Mouse (Mus musculus) intestine, embryonic 16.5 days (tissue): Measurements from ENCODE around the gene Crocc. TPM values are rescaled to one million over a fixed set of nuclear protein-coding genes. Genes with fewer than 3 reads are reported as not detected.

ENCODE experiments used
- ATAC-seq: fragments of 200-750 bp; cut with Nextera tagmentation; 2 replicates; pipeline ENCODE4 v1.8.0; 2017; ENCODE audit warnings: moderate TSS enrichment, moderate library complexity
- H3K27ac ChIP-seq: fragments of 300-500 bp; sonication (generic); 2 replicates; pipeline ENCODE4 v1.5.1; 2014; ENCODE audit warnings: mild to moderate bottlenecking, low read length
- H3K27me3 ChIP-seq: fragments of 300-500 bp; sonication (generic); replicated peaks from 2 replicates; pipeline ENCODE4 v1.6.1; 2014; ENCODE audit warnings: low read length, control low read depth, mixed read lengths; ENCODE audit not compliant: control insufficient read depth, insufficient read depth
- H3K36me3 ChIP-seq: fragments of 300-500 bp; sonication (generic); 2 replicates; pipeline ENCODE4 v1.6.1; 2014; ENCODE audit warnings: low read length, control low read depth; ENCODE audit not compliant: control insufficient read depth, insufficient read depth
- H3K4me1 ChIP-seq: fragments of 300-500 bp; sonication (generic); 2 replicates; pipeline ENCODE4 v1.6.1; 2014; ENCODE audit warnings: low read length, control low read depth, mixed read lengths; ENCODE audit not compliant: control insufficient read depth, insufficient read depth
- H3K4me2 ChIP-seq: fragments of 300-500 bp; sonication (generic); 2 replicates; pipeline ENCODE4 v1.6.1; 2014; ENCODE audit warnings: low read depth, low read length, control low read depth
- H3K4me3 ChIP-seq: fragments of 300-500 bp; sonication (generic); 2 replicates; pipeline ENCODE4 v1.5.1; 2014; ENCODE audit warnings: mild to moderate bottlenecking, low read length
- H3K9ac ChIP-seq: fragments of 300-500 bp; sonication (generic); 2 replicates; pipeline ENCODE4 v1.6.1; 2014; ENCODE audit warnings: low read depth, low read length
- H3K9me3 ChIP-seq: fragments of 300-500 bp; sonication (generic); 2 replicates; pipeline ENCODE4 v1.6.1; 2016; ENCODE audit warnings: low read length, control low read depth; ENCODE audit not compliant: control insufficient read depth
- WGBS: fragments of 180-500 bp; shearing (Covaris S2); extraction: QIAGEN DNeasy Blood & Tissue Kit; methylation state at CpG from one replicate; pipeline ENCODE4 v1.1.7; 2014; 5-methylcytosine and 5-hydroxymethylcytosine counted together
- polyA plus RNA-seq: library from polyadenylated mRNA; unstranded; fragments of >200 nt; fragmentation: Nextera tagmentation; extraction: Ambion mirVana; gene quantifications from 2 replicates; pipeline ENCODE4 v1.2.1, GENCODE M21; 2015

Crocc gene
- polyA plus RNA-seq, 1 experiment from 2014 or later, result 3.5 TPM

DNA sequence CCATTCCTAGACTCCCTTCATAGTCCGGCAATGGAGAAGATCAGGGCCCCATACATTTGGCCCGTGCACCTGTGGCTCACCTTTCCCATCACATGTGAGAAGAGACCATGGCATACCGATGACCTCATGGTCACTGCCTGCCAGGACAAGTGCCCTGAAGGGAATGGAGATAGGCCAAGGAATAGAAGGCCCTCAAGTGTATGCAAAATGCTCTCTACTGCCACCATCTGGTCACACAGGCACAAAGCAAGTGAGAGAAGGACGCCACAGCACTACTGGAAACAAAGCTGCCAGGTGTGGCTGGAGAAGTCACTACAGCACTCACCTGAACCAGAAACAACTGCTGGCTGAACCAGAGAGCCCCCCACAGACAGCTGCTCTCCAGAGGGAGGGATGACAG is 9.4 kb upstream of the Crocc start:
- Histone ChIP-seq H3K4me2 (no peak overlapping the region), H3K9me3 (no peaks in the 10 kb centered on the region), H3K4me1 (no peaks in the 10 kb centered on the region), H3K9ac (no peak overlapping the region), H3K4me3 (no peak overlapping the region), H3K27me3 (no peaks in the 10 kb centered on the region), H3K27ac (no peak overlapping the region), H3K36me3 (peaks cover 27% of the 10 kb centered on the region)
- ATAC-seq, result no peak; the same call in 1 of the 2 replicates
- WGBS, result 68% methylated on average over 4 of the region's 4 CpGs

GRCm38 (mm10) chr4:141068655-141069054 is 8.3 kb upstream of the Crocc start:
- Histone ChIP-seq H3K9me3 (no peaks in the 10 kb centered on the region), H3K27me3 (no peaks in the 10 kb centered on the region), H3K4me2 (no peak overlapping the region), H3K4me1 (no peaks in the 10 kb centered on the region), H3K36me3 (peaks cover 29% of the 10 kb centered on the region), H3K27ac (no peak overlapping the region), H3K9ac (no peak overlapping the region), H3K4me3 (no peak overlapping the region)
- no peak for ATAC-seq
- WGBS, result 90% methylated on average over 8 of the region's 8 CpGs

- Histone ChIP-seq H3K9ac (no peak overlapping the region), H3K4me1 (no peaks in the 10 kb centered on the region), H3K4me3 (no peak overlapping the region), H3K4me2 (no peak overlapping the region), H3K36me3 (peaks cover 29% of the 10 kb centered on the region), H3K27ac (no peak overlapping the region), H3K27me3 (no peaks in the 10 kb centered on the region), H3K9me3 (no peaks in the 10 kb centered on the region)
- 83% methylated on average over 9 of the region's 9 CpGs for WGBS
- no peak for ATAC-seq
Observed at GRCm38 (mm10) chr4:141067516-141068046, 7.2 kb upstream of the Crocc start.

DNA sequence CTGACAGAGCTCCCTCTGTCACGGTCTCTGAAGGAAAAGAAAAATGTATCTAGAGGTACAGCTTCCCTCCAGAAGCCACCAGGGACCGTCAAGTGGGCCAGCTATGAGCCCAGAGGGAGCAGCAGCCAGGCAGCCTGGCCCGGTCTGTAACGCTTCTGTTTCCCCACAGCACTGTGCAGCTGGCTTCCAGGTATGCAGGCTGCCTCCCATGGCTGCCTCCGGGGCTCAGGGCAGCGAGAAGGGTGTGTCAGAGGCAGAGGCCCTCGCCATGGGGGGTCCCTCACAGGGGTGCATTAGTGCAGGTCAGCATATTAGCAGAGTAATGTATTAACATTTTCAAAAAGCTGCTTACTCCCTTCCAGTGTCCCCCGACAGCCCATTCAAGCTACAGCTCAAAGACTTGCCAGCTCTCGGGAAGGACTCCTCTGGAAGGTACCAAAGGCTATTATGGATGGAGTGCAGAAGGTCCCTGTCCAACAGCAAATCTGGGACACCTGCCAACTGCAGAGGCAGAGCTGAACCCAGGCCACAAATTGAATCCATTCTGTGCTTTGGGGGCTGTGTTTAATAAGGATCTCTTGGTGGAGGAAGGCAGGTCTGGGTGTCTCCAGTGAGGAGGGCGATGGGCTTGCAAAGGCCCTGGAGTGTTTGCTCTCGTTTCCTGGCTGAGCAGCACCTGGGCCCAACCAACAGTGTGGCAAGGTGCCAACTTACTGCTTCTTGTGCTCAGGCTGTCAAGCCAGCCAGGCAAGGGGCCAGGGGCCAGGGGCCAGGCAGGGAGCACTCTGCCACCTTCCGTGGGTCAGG is 6.6 kb upstream of the Crocc start:
- no peak overlapping the region for H3K9ac ChIP-seq
- WGBS, result 70% methylated on average over 12 of the region's 12 CpGs
- H3K9me3 ChIP-seq, result no peaks in the 10 kb centered on the region
- no peaks in the 10 kb centered on the region for H3K4me1 ChIP-seq
- no peak overlapping the region for H3K4me2 ChIP-seq
- H3K4me3 ChIP-seq, result no peak overlapping the region
- H3K27me3 ChIP-seq, result no peaks in the 10 kb centered on the region
- H3K27ac ChIP-seq, result no peak overlapping the region
- H3K36me3 ChIP-seq, result peaks cover 29% of the 10 kb centered on the region
- ATAC-seq, result no peak

GRCm38 (mm10) chr4:141065123-141065522 is 4.8 kb upstream of the Crocc start:
- ATAC-seq, result no peak
- WGBS, result 6% methylated on average over 8 of the region's 8 CpGs
- no peaks in the 10 kb centered on the region for H3K27me3 ChIP-seq

DNA sequence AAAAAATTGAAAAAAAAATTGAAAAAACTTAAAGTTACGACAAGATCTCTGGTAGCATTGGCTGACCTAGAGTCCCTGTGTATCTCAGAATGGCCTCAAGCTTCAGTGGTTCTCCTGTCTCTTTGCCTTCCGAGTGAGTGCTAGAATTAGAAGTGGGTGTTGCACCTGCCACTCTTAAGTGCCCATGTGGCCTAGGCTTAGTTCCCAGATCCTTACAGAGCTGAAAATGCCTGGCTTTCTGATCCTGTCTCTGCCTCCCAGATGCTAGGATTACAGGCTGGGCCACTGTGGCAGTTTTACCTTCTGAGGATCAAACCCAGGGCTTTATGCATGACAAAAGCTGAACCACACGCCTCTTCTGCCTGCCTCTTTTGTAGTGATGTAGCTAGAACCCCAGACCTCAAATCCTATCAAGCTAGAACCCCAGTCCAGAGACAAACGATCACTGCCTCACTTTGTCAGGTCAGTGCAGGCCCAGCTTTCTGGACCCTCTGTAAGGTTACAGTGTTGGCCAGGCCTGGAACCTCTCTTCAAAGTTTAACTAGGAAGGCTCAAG is 3.8 kb upstream of the Crocc start:
- H3K27ac ChIP-seq, result no peak overlapping the region
- no peak for ATAC-seq
- H3K9ac ChIP-seq, result no peak overlapping the region
- peaks cover 7% of the 10 kb centered on the region for H3K4me1 ChIP-seq
- H3K27me3 ChIP-seq, result no peaks in the 10 kb centered on the region
- no peak overlapping the region for H3K4me3 ChIP-seq
- H3K9me3 ChIP-seq, result no peaks in the 10 kb centered on the region
- H3K4me2 ChIP-seq, result no peak overlapping the region
- peaks cover 17% of the 10 kb centered on the region for H3K36me3 ChIP-seq
- WGBS, result 84% methylated on average over 4 of the region's 4 CpGs

More at GRCm38 (mm10) chr4:141065123-141065522, 4.8 kb upstream of the Crocc start:
- no peaks in the 10 kb centered on the region for H3K9me3 ChIP-seq
- H3K36me3 ChIP-seq, result peaks cover 21% of the 10 kb centered on the region
- no peak overlapping the region for H3K27ac ChIP-seq
- no peak overlapping the region for H3K4me3 ChIP-seq
- H3K4me2 ChIP-seq, result no peak overlapping the region
- H3K4me1 ChIP-seq, result no peaks in the 10 kb centered on the region
- H3K9ac ChIP-seq, result no peak overlapping the region

DNA sequence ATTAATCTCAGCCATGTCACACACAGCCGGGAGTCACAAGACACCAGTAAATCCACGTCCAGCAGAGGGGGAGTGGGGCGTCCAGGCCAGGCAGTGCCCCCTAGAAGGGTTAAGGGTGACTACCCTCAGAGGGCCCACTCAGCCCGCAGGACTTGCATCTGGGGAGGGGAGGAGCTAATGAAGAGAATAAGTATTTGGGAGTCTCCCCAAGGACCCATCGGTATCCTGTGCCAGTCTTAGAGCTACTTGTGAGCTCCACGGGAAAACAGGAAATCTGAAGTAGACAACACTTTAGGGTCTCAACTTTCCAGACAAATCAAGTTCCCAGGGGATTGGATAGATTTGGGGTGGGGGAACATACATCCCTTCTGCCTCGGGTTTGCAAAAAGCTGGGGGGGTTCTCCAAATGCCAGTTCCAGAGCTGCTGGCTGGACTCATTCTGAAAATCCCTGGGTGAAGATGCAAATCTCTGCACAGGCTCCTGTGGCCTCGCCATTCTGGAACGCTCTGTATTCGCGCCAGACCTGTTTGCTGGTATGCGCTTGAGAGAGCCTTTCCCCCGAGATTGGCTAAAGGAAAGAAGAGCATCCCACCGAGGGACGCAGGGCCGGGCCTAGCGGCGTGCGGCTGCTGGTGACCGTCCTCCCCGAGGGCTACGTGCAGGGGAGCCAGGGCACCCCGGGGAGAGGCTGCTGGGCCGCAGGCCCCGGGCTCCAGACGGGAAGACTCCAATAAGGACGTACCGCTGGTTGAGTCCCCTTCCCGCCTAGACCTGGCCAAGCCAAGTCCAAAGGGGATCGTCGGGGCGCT is 529 bp downstream of the Crocc start:
- Histone ChIP-seq H3K4me2 (peak overlapping the region; percentile 87), H3K4me3 (peak overlapping the region; percentile 75), H3K36me3 (0 out of 2 replicates have a peak, but pooled peaks cover 2% of the 10 kb centered on the region), H3K27me3 (no peaks in the 10 kb centered on the region), H3K4me1 (peaks cover 10% of the 10 kb centered on the region), H3K27ac (peak overlapping the region; percentile 83), H3K9me3 (no peaks in the 10 kb centered on the region), H3K9ac (peak overlapping the region; percentile 77)
- 2% methylated on average over 32 of the region's 32 CpGs for WGBS
- ATAC-seq, result peak; percentile 74

GRCm38 (mm10) chr4:141058835-141059234 is 1.5 kb downstream of the Crocc start:
- H3K9ac ChIP-seq, result 0 out of 2 replicates have a peak overlapping the region, but pooled peaks have one; percentile 7
- H3K4me1 ChIP-seq, result peaks cover 12% of the 10 kb centered on the region
- no peak overlapping the region for H3K27ac ChIP-seq
- no peaks in the 10 kb centered on the region for H3K36me3 ChIP-seq
- 77% methylated on average over 9 of the region's 9 CpGs for WGBS
- no peak overlapping the region for H3K4me3 ChIP-seq
- no peaks in the 10 kb centered on the region for H3K27me3 ChIP-seq
- ATAC-seq, result no peak
- H3K4me2 ChIP-seq, result no peak overlapping the region
- H3K9me3 ChIP-seq, result no peaks in the 10 kb centered on the region

- Histone ChIP-seq H3K4me3 (no peak overlapping the region), H3K4me1 (peaks cover 20% of the 10 kb centered on the region), H3K4me2 (no peak overlapping the region), H3K27me3 (no peaks in the 10 kb centered on the region), H3K9me3 (no peaks in the 10 kb centered on the region), H3K36me3 (no peaks in the 10 kb centered on the region), H3K27ac (no peak overlapping the region), H3K9ac (no peak overlapping the region)
- ATAC-seq, result no peak
- 94% methylated on average over 10 of the region's 10 CpGs for WGBS
Observed at GRCm38 (mm10) chr4:141056970-141057369, 3.4 kb downstream of the Crocc start.
